Mouse (Mus musculus): ENCODE measurements around the gene Gm20696. TPM values are rescaled to one million over a fixed set of nuclear protein-coding genes. Genes with fewer than 3 reads are reported as not detected.

The Gm20696 gene
- polyA plus RNA-seq, 1 experiment from 2014 or later = 3.2 TPM

- Histone ChIP-seq H3K27me3 (replicated peaks) (no peaks in the 10 kb centered on the region), H3K36me3 (no peaks in the 10 kb centered on the region; the same call in 1 of the 2 replicates), H3K4me3 (no peak overlapping the region), H3K9me3 (no peaks in the 10 kb centered on the region), H3K9ac (no peak overlapping the region), H3K4me2 (replicated peaks) (no peak overlapping the region), H3K4me1 (peaks cover 13% of the 10 kb centered on the region), H3K27ac (no peak overlapping the region)
- 86% methylated on average over 7 of the region's 7 CpGs for WGBS
- ATAC-seq (ENCODE audit: low FRiP score, low read depth) = no peak
Measured at GRCm38 (mm10) chr6:99463906-99464305, 202.7 kb downstream of the Gm20696 start.

- Histone ChIP-seq H3K27me3 (replicated peaks) (no peaks in the 10 kb centered on the region), H3K4me3 (no peak overlapping the region)
- no peak for ATAC-seq (ENCODE audit: low FRiP score, low read depth)
Measured at GRCm38 (mm10) chr6:99458775-99459174, 207.8 kb downstream of the Gm20696 start.

GRCm38 (mm10) chr6:99453763-99454520 lies 212.7 kb downstream of the Gm20696 start:
- no peak overlapping the region for H3K4me3 ChIP-seq
- H3K4me1 ChIP-seq = peaks cover 17% of the 10 kb centered on the region; the same call in 1 of the 2 replicates
- no peak overlapping the region for H3K27ac ChIP-seq
- no peak overlapping the region for H3K4me2 ChIP-seq (replicated peaks)
- H3K9ac ChIP-seq = no peak overlapping the region
- no peaks in the 10 kb centered on the region for H3K36me3 ChIP-seq
- no peaks in the 10 kb centered on the region for H3K27me3 ChIP-seq (replicated peaks)
- WGBS = 86% methylated on average over 7 of the region's 7 CpGs
- ATAC-seq (ENCODE audit: low FRiP score, low read depth) = no peak
- no peaks in the 10 kb centered on the region for H3K9me3 ChIP-seq

More at GRCm38 (mm10) chr6:99458775-99459174, 207.8 kb downstream of the Gm20696 start:
- H3K9ac ChIP-seq = no peak overlapping the region
- H3K9me3 ChIP-seq = no peaks in the 10 kb centered on the region
- no peaks in the 10 kb centered on the region for H3K36me3 ChIP-seq
- H3K27ac ChIP-seq = no peak overlapping the region
- H3K4me1 ChIP-seq = 0 out of 2 replicates have a peak, but pooled peaks cover under 1% of the 10 kb centered on the region
- WGBS = 92% methylated on average over 4 of the region's 4 CpGs
- H3K4me2 ChIP-seq (replicated peaks) = no peak overlapping the region

GRCm38 (mm10) chr6:99452638-99453185 lies 213.9 kb downstream of the Gm20696 start:
- H3K36me3 ChIP-seq = no peaks in the 10 kb centered on the region
- no peak overlapping the region for H3K27ac ChIP-seq
- no peak overlapping the region for H3K9ac ChIP-seq
- no peak for ATAC-seq (ENCODE audit: low FRiP score, low read depth)
- peaks cover 17% of the 10 kb centered on the region; the same call in 1 of the 2 replicates for H3K4me1 ChIP-seq
- WGBS = 78% methylated on average over 2 of the region's 2 CpGs
- H3K27me3 ChIP-seq (replicated peaks) = no peaks in the 10 kb centered on the region
- no peaks in the 10 kb centered on the region for H3K9me3 ChIP-seq
- no peak overlapping the region for H3K4me2 ChIP-seq (replicated peaks)
- H3K4me3 ChIP-seq = no peak overlapping the region

GRCm38 (mm10) chr6:99451479-99451878 lies 215.1 kb downstream of the Gm20696 start:
- no peak for ATAC-seq (ENCODE audit: low FRiP score, low read depth)
- WGBS = 41% methylated on average over 11 of the region's 11 CpGs
- no peaks in the 10 kb centered on the region for H3K9me3 ChIP-seq
- peaks cover 17% of the 10 kb centered on the region; the same call in 1 of the 2 replicates for H3K4me1 ChIP-seq
- H3K27ac ChIP-seq = no peak overlapping the region
- H3K36me3 ChIP-seq = no peaks in the 10 kb centered on the region
- H3K4me3 ChIP-seq = no peak overlapping the region
- H3K4me2 ChIP-seq (replicated peaks) = no peak overlapping the region
- no peaks in the 10 kb centered on the region for H3K27me3 ChIP-seq (replicated peaks)
- no peak overlapping the region for H3K9ac ChIP-seq

GRCm38 (mm10) chr6:99447447-99447846 lies 219.2 kb downstream of the Gm20696 start:
- H3K4me1 ChIP-seq = peaks cover 18% of the 10 kb centered on the region; the same call in 1 of the 2 replicates
- no peak overlapping the region for H3K4me3 ChIP-seq
- no peak overlapping the region for H3K4me2 ChIP-seq (replicated peaks)
- no peaks in the 10 kb centered on the region for H3K27me3 ChIP-seq (replicated peaks)
- H3K27ac ChIP-seq = no peak overlapping the region; the same call in 1 of the 2 replicates
- 83% methylated on average over 4 of the region's 4 CpGs for WGBS
- H3K9ac ChIP-seq = no peak overlapping the region
- no peaks in the 10 kb centered on the region for H3K36me3 ChIP-seq
- H3K9me3 ChIP-seq = no peaks in the 10 kb centered on the region
- no peak for ATAC-seq (ENCODE audit: low FRiP score, low read depth)

GRCm38 (mm10) chr6:99446801-99447415 lies 219.7 kb downstream of the Gm20696 start:
- Histone ChIP-seq H3K4me2 (replicated peaks) (no peak overlapping the region), H3K9ac (no peak overlapping the region), H3K9me3 (no peaks in the 10 kb centered on the region), H3K4me1 (peaks cover 15% of the 10 kb centered on the region; the same call in 1 of the 2 replicates), H3K27me3 (replicated peaks) (no peaks in the 10 kb centered on the region), H3K36me3 (no peaks in the 10 kb centered on the region), H3K4me3 (no peak overlapping the region), H3K27ac (no peak overlapping the region)
- WGBS = 94% methylated on average over 12 of the region's 12 CpGs
- ATAC-seq (ENCODE audit: low FRiP score, low read depth) = no peak

- no peak for ATAC-seq (ENCODE audit: low FRiP score, low read depth)
- WGBS = 75% methylated on average over 5 of the region's 5 CpGs
Measured at GRCm38 (mm10) chr6:99443460-99443859, 223.1 kb downstream of the Gm20696 start.

GRCm38 (mm10) chr6:99441100-99441499 lies 225.5 kb downstream of the Gm20696 start:
- Histone ChIP-seq H3K4me1 (peaks cover 36% of the 10 kb centered on the region), H3K27ac (no peak overlapping the region), H3K27me3 (replicated peaks) (no peaks in the 10 kb centered on the region), H3K9ac (no peak overlapping the region), H3K36me3 (no peaks in the 10 kb centered on the region), H3K4me3 (no peak overlapping the region), H3K4me2 (replicated peaks) (no peak overlapping the region), H3K9me3 (no peaks in the 10 kb centered on the region)
- WGBS = 37% methylated on average over 7 of the region's 7 CpGs
- ATAC-seq (ENCODE audit: low FRiP score, low read depth) = no peak

More at GRCm38 (mm10) chr6:99443460-99443859, 223.1 kb downstream of the Gm20696 start:
- no peak overlapping the region for H3K27ac ChIP-seq
- no peak overlapping the region for H3K4me3 ChIP-seq
- peaks cover 31% of the 10 kb centered on the region for H3K4me1 ChIP-seq
- no peak overlapping the region for H3K9ac ChIP-seq
- H3K9me3 ChIP-seq = no peaks in the 10 kb centered on the region
- H3K27me3 ChIP-seq (replicated peaks) = no peaks in the 10 kb centered on the region
- H3K36me3 ChIP-seq = no peaks in the 10 kb centered on the region
- H3K4me2 ChIP-seq (replicated peaks) = no peak overlapping the region

- no peaks in the 10 kb centered on the region for H3K27me3 ChIP-seq (replicated peaks)
- no peak overlapping the region for H3K9ac ChIP-seq
- ATAC-seq (ENCODE audit: low FRiP score, low read depth) = no peak
- no peak overlapping the region for H3K4me3 ChIP-seq
- peaks cover 36% of the 10 kb centered on the region for H3K4me1 ChIP-seq
- no peak overlapping the region for H3K27ac ChIP-seq
- no peak overlapping the region for H3K4me2 ChIP-seq (replicated peaks)
- no peaks in the 10 kb centered on the region for H3K36me3 ChIP-seq
- no peaks in the 10 kb centered on the region for H3K9me3 ChIP-seq
- WGBS = 84% methylated on average over 2 of the region's 2 CpGs
Measured at GRCm38 (mm10) chr6:99440606-99441005, 226.0 kb downstream of the Gm20696 start.

- 4% methylated on average over 9 of the region's 9 CpGs for WGBS
- Histone ChIP-seq H3K27ac (no peak overlapping the region), H3K27me3 (replicated peaks) (no peaks in the 10 kb centered on the region), H3K36me3 (peaks cover 2% of the 10 kb centered on the region; the same call in 1 of the 2 replicates), H3K9ac (no peak overlapping the region), H3K4me2 (replicated peaks) (peak overlapping the region; percentile 8), H3K4me3 (no peak overlapping the region), H3K4me1 (peaks cover 36% of the 10 kb centered on the region), H3K9me3 (no peaks in the 10 kb centered on the region)
- no peak for ATAC-seq (ENCODE audit: low FRiP score, low read depth)
Measured at GRCm38 (mm10) chr6:99439878-99440361, 226.7 kb downstream of the Gm20696 start.

GRCm38 (mm10) chr6:99439214-99439877 lies 227.3 kb downstream of the Gm20696 start:
- peaks cover 36% of the 10 kb centered on the region for H3K4me1 ChIP-seq
- H3K36me3 ChIP-seq = peaks cover 8% of the 10 kb centered on the region; the same call in 1 of the 2 replicates
- ATAC-seq (ENCODE audit: low FRiP score, low read depth) = no peak
- no peak overlapping the region for H3K4me3 ChIP-seq
- H3K27ac ChIP-seq = no peak overlapping the region
- H3K9ac ChIP-seq = no peak overlapping the region
- peak overlapping the region; percentile 8 for H3K4me2 ChIP-seq (replicated peaks)
- H3K9me3 ChIP-seq = no peaks in the 10 kb centered on the region
- H3K27me3 ChIP-seq (replicated peaks) = no peaks in the 10 kb centered on the region
- WGBS = 4% methylated on average over 9 of the region's 9 CpGs

All from neural tube, embryonic 12.5 days (tissue).